Mouse (Mus musculus): ENCODE results near the gene Tmem19. TPM values are rescaled to one million over a fixed set of nuclear protein-coding genes. Genes with fewer than 3 reads are reported as not detected.

The Tmem19 gene
- polyA plus RNA-seq, 1 experiment from 2014 or later: 28.5 TPM

- Histone ChIP-seq H3K9me3 (replicated peaks; ENCODE audit: control insufficient read depth, low read length) (no peaks in the 10 kb centered on the region), H3K4me2 (ENCODE audit: low read depth, low read length) (no peak overlapping the region), H3K27me3 (ENCODE audit: control insufficient read depth, insufficient read depth, low read length) (no peaks in the 10 kb centered on the region), H3K4me1 (ENCODE audit: control insufficient read depth, insufficient read depth, low read length) (no peaks in the 10 kb centered on the region), H3K9ac (ENCODE audit: low read length) (no peak overlapping the region), H3K27ac (ENCODE audit: low read length) (no peak overlapping the region), H3K4me3 (replicated peaks; ENCODE audit: low read length) (no peak overlapping the region), H3K36me3 (ENCODE audit: control insufficient read depth, insufficient read depth, low read length) (no peaks in the 10 kb centered on the region)
- ATAC-seq (ENCODE audit: insufficient read depth, low FRiP score): no peak
- 68% methylated on average over 2 of the region's 2 CpGs for WGBS
Measured at GRCm38 (mm10) chr10:115350810-115351397, 11.4 kb downstream of the Tmem19 start.

GRCm38 (mm10) chr10:115349509-115349908, 12.8 kb downstream of the Tmem19 start:
- Histone ChIP-seq H3K4me2 (ENCODE audit: low read depth, low read length) (no peak overlapping the region), H3K27me3 (ENCODE audit: control insufficient read depth, insufficient read depth, low read length) (no peaks in the 10 kb centered on the region), H3K9ac (ENCODE audit: low read length) (no peak overlapping the region), H3K4me3 (replicated peaks; ENCODE audit: low read length) (no peak overlapping the region), H3K36me3 (ENCODE audit: control insufficient read depth, insufficient read depth, low read length) (0 out of 2 replicates have a peak, but pooled peaks cover 4% of the 10 kb centered on the region), H3K27ac (ENCODE audit: low read length) (no peak overlapping the region), H3K4me1 (ENCODE audit: control insufficient read depth, insufficient read depth, low read length) (no peaks in the 10 kb centered on the region), H3K9me3 (replicated peaks; ENCODE audit: control insufficient read depth, low read length) (no peaks in the 10 kb centered on the region)
- 67% methylated on average over 7 of the region's 7 CpGs for WGBS
- ATAC-seq (ENCODE audit: insufficient read depth, low FRiP score): no peak

- peak; percentile 44; the same call in 1 of the 2 replicates for ATAC-seq (ENCODE audit: insufficient read depth, low FRiP score)
- Histone ChIP-seq H3K4me1 (ENCODE audit: control insufficient read depth, insufficient read depth, low read length) (no peaks in the 10 kb centered on the region), H3K9me3 (replicated peaks; ENCODE audit: control insufficient read depth, low read length) (no peaks in the 10 kb centered on the region), H3K4me3 (replicated peaks; ENCODE audit: low read length) (no peak overlapping the region), H3K27me3 (ENCODE audit: control insufficient read depth, insufficient read depth, low read length) (no peaks in the 10 kb centered on the region), H3K9ac (ENCODE audit: low read length) (no peak overlapping the region), H3K27ac (ENCODE audit: low read length) (no peak overlapping the region), H3K4me2 (ENCODE audit: low read depth, low read length) (no peak overlapping the region), H3K36me3 (ENCODE audit: control insufficient read depth, insufficient read depth, low read length) (0 out of 2 replicates have a peak, but pooled peaks cover 4% of the 10 kb centered on the region)
- 71% methylated on average over 10 of the region's 10 CpGs for WGBS
Measured at GRCm38 (mm10) chr10:115349029-115349428, 13.3 kb downstream of the Tmem19 start.

- ATAC-seq (ENCODE audit: insufficient read depth, low FRiP score): no peak
- Histone ChIP-seq H3K9me3 (replicated peaks; ENCODE audit: control insufficient read depth, low read length) (no peaks in the 10 kb centered on the region), H3K4me1 (ENCODE audit: control insufficient read depth, insufficient read depth, low read length) (no peaks in the 10 kb centered on the region), H3K4me3 (replicated peaks; ENCODE audit: low read length) (no peak overlapping the region), H3K4me2 (ENCODE audit: low read depth, low read length) (no peak overlapping the region), H3K27ac (ENCODE audit: low read length) (no peak overlapping the region), H3K36me3 (ENCODE audit: control insufficient read depth, insufficient read depth, low read length) (0 out of 2 replicates have a peak, but pooled peaks cover 4% of the 10 kb centered on the region), H3K9ac (ENCODE audit: low read length) (no peak overlapping the region), H3K27me3 (ENCODE audit: control insufficient read depth, insufficient read depth, low read length) (no peaks in the 10 kb centered on the region)
- 49% methylated on average over 6 of the region's 6 CpGs for WGBS
Measured at GRCm38 (mm10) chr10:115348131-115348530, 14.2 kb downstream of the Tmem19 start.

DNA sequence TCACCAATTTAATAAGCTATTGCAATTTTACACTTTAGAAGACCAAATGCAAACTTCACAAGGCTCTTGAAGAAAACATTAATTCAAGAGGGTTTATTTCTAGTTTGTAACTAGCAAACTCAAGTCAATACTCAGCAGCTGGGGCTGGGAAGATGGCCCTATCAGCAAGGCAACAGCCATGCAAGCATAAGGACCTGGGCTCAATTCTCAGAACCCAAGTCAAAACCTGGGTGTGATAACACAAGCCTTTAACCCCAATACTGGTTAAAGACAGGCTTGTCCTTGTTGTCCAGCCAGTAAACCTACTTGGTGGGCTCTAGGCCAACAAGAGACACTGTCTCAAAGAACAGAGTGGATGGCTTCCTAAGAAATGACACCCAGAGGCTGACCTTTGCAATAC, 15.9 kb downstream of the Tmem19 start:
- Histone ChIP-seq H3K27me3 (ENCODE audit: control insufficient read depth, insufficient read depth, low read length) (no peaks in the 10 kb centered on the region), H3K27ac (ENCODE audit: low read length) (no peak overlapping the region)
- no peak for ATAC-seq (ENCODE audit: insufficient read depth, low FRiP score)

GRCm38 (mm10) chr10:115342771-115343425, 19.4 kb downstream of the Tmem19 start:
- Histone ChIP-seq H3K9me3 (replicated peaks; ENCODE audit: control insufficient read depth, low read length) (no peaks in the 10 kb centered on the region), H3K27me3 (ENCODE audit: control insufficient read depth, insufficient read depth, low read length) (no peaks in the 10 kb centered on the region), H3K36me3 (ENCODE audit: control insufficient read depth, insufficient read depth, low read length) (peaks cover 4% of the 10 kb centered on the region; the same call in 1 of the 2 replicates), H3K9ac (ENCODE audit: low read length) (no peak overlapping the region), H3K27ac (ENCODE audit: low read length) (no peak overlapping the region), H3K4me3 (replicated peaks; ENCODE audit: low read length) (no peak overlapping the region), H3K4me1 (ENCODE audit: control insufficient read depth, insufficient read depth, low read length) (no peaks in the 10 kb centered on the region), H3K4me2 (ENCODE audit: low read depth, low read length) (no peak overlapping the region)
- 75% methylated on average over 4 of the region's 4 CpGs for WGBS
- ATAC-seq (ENCODE audit: insufficient read depth, low FRiP score): no peak

More for the DNA sequence above, 15.9 kb downstream of the Tmem19 start:
- Histone ChIP-seq H3K4me1 (ENCODE audit: control insufficient read depth, insufficient read depth, low read length) (no peaks in the 10 kb centered on the region), H3K36me3 (ENCODE audit: control insufficient read depth, insufficient read depth, low read length) (peaks cover 4% of the 10 kb centered on the region; the same call in 1 of the 2 replicates), H3K9me3 (replicated peaks; ENCODE audit: control insufficient read depth, low read length) (no peaks in the 10 kb centered on the region), H3K4me2 (ENCODE audit: low read depth, low read length) (no peak overlapping the region), H3K9ac (ENCODE audit: low read length) (no peak overlapping the region), H3K4me3 (replicated peaks; ENCODE audit: low read length) (no peak overlapping the region)

DNA sequence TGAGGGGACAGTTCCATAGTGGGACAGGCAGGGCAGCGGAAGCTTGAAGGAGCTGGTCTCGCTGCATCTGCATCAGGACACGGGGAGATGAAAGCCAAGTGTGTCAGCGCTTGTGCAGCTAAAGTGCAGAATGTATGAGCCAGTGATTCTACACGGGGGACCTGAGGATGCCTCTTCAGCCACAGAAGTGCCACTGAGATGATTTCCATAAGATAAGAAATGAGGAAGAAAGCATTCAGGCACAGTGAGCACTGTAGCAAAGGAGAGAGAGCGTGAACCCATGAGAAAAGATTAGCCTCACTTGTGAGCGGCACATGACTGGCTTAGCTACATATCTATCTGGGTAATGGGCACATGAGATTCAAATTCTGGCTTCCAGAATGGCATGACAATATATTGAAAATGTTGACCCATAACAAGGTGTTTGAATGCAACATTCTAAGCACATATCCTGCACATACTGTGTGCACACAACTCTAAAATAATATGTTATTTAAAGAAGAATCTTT, 22.4 kb downstream of the Tmem19 start:
- whole genome bisulfite sequencing: 91% methylated on average over 7 of the region's 7 CpGs

DNA sequence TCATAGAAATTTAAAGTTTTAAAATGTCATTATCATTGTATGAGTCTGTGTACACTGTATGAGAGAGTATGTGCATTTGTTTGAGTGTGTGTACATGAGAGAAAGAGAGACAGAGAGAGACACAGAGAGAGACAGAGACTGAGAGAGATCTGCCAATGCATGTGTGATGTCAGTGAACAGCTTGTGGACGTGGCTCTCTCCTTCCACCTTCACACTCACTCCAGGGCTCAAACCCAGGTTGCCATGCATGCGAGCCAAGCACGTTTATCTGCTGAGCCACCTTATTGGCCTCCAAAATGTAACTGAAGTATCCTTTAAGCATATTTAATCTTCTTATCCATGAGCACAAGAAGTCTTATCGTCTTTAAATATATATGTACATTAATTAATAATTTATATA, 25.4 kb downstream of the Tmem19 start:
- Histone ChIP-seq H3K9ac (ENCODE audit: low read length) (no peak overlapping the region), H3K27ac (ENCODE audit: low read length) (no peak overlapping the region), H3K9me3 (replicated peaks; ENCODE audit: control insufficient read depth, low read length) (no peaks in the 10 kb centered on the region), H3K4me3 (replicated peaks; ENCODE audit: low read length) (no peak overlapping the region), H3K27me3 (ENCODE audit: control insufficient read depth, insufficient read depth, low read length) (no peaks in the 10 kb centered on the region), H3K36me3 (ENCODE audit: control insufficient read depth, insufficient read depth, low read length) (no peaks in the 10 kb centered on the region; the same call in 1 of the 2 replicates), H3K4me1 (ENCODE audit: control insufficient read depth, insufficient read depth, low read length) (no peaks in the 10 kb centered on the region), H3K4me2 (ENCODE audit: low read depth, low read length) (no peak overlapping the region)
- no peak for ATAC-seq (ENCODE audit: insufficient read depth, low FRiP score)
- WGBS: 76% methylated on average over 4 of the region's 4 CpGs

More for the DNA sequence above, 22.4 kb downstream of the Tmem19 start:
- Histone ChIP-seq H3K27me3 (ENCODE audit: control insufficient read depth, insufficient read depth, low read length) (no peaks in the 10 kb centered on the region), H3K4me1 (ENCODE audit: control insufficient read depth, insufficient read depth, low read length) (no peaks in the 10 kb centered on the region), H3K9ac (ENCODE audit: low read length) (no peak overlapping the region), H3K36me3 (ENCODE audit: control insufficient read depth, insufficient read depth, low read length) (no peaks in the 10 kb centered on the region; the same call in 1 of the 2 replicates), H3K27ac (ENCODE audit: low read length) (no peak overlapping the region), H3K9me3 (replicated peaks; ENCODE audit: control insufficient read depth, low read length) (no peaks in the 10 kb centered on the region), H3K4me3 (replicated peaks; ENCODE audit: low read length) (no peak overlapping the region), H3K4me2 (ENCODE audit: low read depth, low read length) (no peak overlapping the region)
- ATAC-seq (ENCODE audit: insufficient read depth, low FRiP score): no peak

GRCm38 (mm10) chr10:115333528-115333927, 28.8 kb downstream of the Tmem19 start:
- WGBS: 66% methylated on average over 9 of the region's 9 CpGs
- Histone ChIP-seq H3K36me3 (ENCODE audit: control insufficient read depth, insufficient read depth, low read length) (no peaks in the 10 kb centered on the region), H3K4me2 (ENCODE audit: low read depth, low read length) (no peak overlapping the region), H3K9me3 (replicated peaks; ENCODE audit: control insufficient read depth, low read length) (no peaks in the 10 kb centered on the region), H3K27ac (ENCODE audit: low read length) (no peak overlapping the region), H3K27me3 (ENCODE audit: control insufficient read depth, insufficient read depth, low read length) (no peaks in the 10 kb centered on the region), H3K9ac (ENCODE audit: low read length) (no peak overlapping the region), H3K4me3 (replicated peaks; ENCODE audit: low read length) (no peak overlapping the region), H3K4me1 (ENCODE audit: control insufficient read depth, insufficient read depth, low read length) (no peaks in the 10 kb centered on the region)
- ATAC-seq (ENCODE audit: insufficient read depth, low FRiP score): no peak

All from stomach, embryonic 16.5 days (tissue).